Mouse (Mus musculus) ES-Bruce4 (cell line): ENCODE measurements around the gene Slc8a3.

ENCODE experiments used
- CTCF ChIP-seq: IDR thresholded peaks from one replicate; pipeline ENCODE4 v1.8.1; 2011; ENCODE audit warnings: low read depth, low read length
- POLR2A ChIP-seq: IDR thresholded peaks from one replicate; pipeline ENCODE4 v1.8.1; 2011; ENCODE audit warnings: low read length; ENCODE audit not compliant: insufficient read depth

GRCm38 (mm10) chr12:81155675-81156074, 177.3 kb downstream of the Slc8a3 start:
- no peak for TF ChIP-seq CTCF
- no peak for TF ChIP-seq POLR2A
